Mouse (Mus musculus): ENCODE data around the gene Pctp. TPM values are rescaled to one million over a fixed set of nuclear protein-coding genes. Genes with fewer than 3 reads are reported as not detected.

Gene Pctp
- polyA plus RNA-seq, 1 experiment from 2014 or later: 4.7 TPM

DNA sequence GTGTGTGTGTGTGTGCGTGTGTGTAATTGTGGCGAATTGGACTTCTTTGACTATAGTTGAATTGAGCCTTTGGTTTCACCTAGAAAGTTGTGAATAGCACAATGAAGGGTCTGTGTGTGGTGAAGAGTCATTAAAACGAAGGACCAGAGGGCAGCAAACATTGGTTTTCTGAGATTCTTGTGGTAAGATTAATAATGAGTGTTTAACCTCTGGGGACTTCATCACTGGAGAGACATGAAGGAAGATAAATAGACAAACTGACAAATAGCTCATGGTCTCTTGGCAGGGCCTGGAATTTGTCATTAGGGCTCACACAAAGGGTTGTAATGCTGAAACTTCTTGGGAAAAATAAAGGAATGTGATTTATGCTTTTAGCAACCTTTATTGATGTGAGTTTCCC lies 31.4 kb downstream of the Pctp start:
- ATAC-seq (ENCODE audit: insufficient number of reproducible peaks, insufficient read depth, low FRiP score, low TSS enrichment, low read depth): no peak
- H3K9me3 ChIP-seq: no peaks in the 10 kb centered on the region
- no peak overlapping the region for H3K4me2 ChIP-seq
- H3K27me3 ChIP-seq: no peaks in the 10 kb centered on the region
- no peak overlapping the region for H3K4me3 ChIP-seq
- no peaks in the 10 kb centered on the region for H3K4me1 ChIP-seq
- H3K27ac ChIP-seq: no peak overlapping the region
- no peak overlapping the region for H3K9ac ChIP-seq
- WGBS: 58% methylated on average over 3 of the region's 3 CpGs
- no peaks in the 10 kb centered on the region for H3K36me3 ChIP-seq

DNA sequence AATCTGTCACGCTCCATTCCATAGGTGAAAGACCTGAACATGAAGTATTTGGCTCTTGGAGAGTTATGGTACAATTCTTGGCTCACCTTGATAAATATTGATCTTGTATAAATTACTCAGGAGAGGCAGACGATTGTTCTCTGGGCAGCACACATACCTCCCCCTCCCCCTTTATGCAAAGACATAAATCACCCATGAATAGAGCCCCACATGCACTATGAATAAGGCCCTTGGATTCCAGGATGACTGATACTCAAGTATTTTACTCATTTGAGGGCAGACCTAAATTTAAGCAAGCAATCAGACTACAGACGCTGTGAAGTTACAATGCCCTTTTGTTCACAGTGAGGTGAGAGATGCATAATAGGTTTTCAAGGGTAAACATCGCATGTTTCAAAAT lies 32.0 kb downstream of the Pctp start:
- H3K9ac ChIP-seq: no peak overlapping the region
- no peak overlapping the region for H3K4me3 ChIP-seq
- no peaks in the 10 kb centered on the region for H3K9me3 ChIP-seq
- 69% methylated on average over 4 of the region's 4 CpGs for WGBS
- H3K27ac ChIP-seq: no peak overlapping the region
- no peak overlapping the region for H3K4me2 ChIP-seq
- no peaks in the 10 kb centered on the region for H3K4me1 ChIP-seq
- H3K36me3 ChIP-seq: no peaks in the 10 kb centered on the region
- no peak for ATAC-seq (ENCODE audit: insufficient number of reproducible peaks, insufficient read depth, low FRiP score, low TSS enrichment, low read depth)
- no peaks in the 10 kb centered on the region for H3K27me3 ChIP-seq

DNA sequence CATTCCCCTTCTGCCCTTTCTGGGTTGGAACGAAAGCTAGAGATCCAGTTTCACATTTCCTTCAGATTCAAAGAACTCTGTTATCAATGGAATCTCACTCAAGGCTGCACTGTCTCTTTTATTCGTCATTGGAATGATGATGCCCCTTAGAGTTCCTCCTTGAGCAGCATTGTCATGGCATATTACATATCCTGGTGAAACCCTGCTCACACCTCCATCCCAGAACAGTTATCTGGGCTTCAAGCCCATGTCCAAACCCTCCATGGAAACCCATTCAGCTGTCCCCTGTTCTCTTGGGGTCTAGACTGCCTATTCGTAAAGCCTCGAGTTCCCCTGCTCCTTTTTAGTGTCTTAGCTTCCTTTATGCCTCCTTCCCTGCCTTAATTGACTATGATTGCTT lies 33.6 kb downstream of the Pctp start:
- 61% methylated on average over 4 of the region's 4 CpGs for WGBS

DNA sequence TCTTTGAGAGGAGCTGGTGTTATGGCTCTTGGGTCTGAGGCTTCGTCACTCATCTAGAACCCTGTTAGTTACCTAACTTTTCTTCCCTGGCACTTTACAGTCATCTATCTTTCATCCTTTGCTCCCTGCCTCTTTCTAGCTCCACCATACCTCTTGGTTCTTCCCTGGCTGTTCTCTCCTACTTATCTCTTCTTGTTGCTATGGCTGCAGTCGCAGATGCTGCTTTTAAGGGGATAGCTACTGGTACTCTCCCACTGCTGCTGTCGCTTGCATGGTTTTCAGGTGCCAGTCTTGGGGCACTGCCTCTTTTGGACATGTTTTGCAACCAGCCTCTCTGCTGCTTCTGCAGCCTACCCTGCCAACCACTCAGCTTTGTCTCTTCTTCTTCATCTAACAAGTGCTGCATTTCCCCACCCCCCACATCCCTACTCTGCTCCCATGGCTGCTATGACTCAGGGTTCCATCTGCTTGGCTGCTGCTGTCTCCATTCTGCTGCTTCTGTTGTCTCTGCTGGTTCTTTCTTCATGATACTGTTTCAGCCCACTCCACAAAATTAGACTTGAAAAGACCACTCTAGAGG lies 51.9 kb downstream of the Pctp start:
- WGBS: 88% methylated on average over 3 of the region's 3 CpGs
- Histone ChIP-seq H3K27ac (no peak overlapping the region), H3K9me3 (no peaks in the 10 kb centered on the region), H3K4me3 (no peak overlapping the region), H3K4me1 (no peaks in the 10 kb centered on the region), H3K4me2 (no peak overlapping the region), H3K9ac (no peak overlapping the region), H3K27me3 (0 out of 2 replicates have a peak, but pooled peaks cover 3% of the 10 kb centered on the region), H3K36me3 (no peaks in the 10 kb centered on the region)
- no peak for ATAC-seq (ENCODE audit: insufficient number of reproducible peaks, insufficient read depth, low FRiP score, low TSS enrichment, low read depth)

More for the DNA sequence above, 33.6 kb downstream of the Pctp start:
- Histone ChIP-seq H3K4me3 (no peak overlapping the region), H3K36me3 (no peaks in the 10 kb centered on the region), H3K9me3 (no peaks in the 10 kb centered on the region), H3K27me3 (no peaks in the 10 kb centered on the region), H3K4me1 (no peaks in the 10 kb centered on the region), H3K9ac (no peak overlapping the region), H3K27ac (no peak overlapping the region), H3K4me2 (no peak overlapping the region)
- ATAC-seq (ENCODE audit: insufficient number of reproducible peaks, insufficient read depth, low FRiP score, low TSS enrichment, low read depth): no peak

DNA sequence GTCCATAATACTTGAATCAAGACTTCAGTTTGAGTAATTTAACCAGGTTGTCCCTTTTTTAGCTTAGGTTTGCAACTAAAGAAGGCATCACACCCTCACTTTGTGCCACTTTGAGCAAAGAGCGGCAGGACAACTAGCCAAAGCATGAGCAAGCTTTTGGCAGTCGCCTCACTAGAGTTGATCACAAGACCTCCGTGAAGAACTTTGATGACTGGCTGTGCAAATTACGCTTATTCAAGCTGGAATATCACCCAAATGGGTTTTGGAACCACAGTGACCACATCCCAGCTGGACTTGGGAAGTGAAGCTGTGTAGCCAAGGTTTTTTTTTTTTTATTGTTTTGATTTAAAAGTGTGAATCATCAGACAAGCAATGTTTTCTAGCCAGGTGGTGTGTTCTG lies 54.9 kb downstream of the Pctp start:
- 83% methylated on average over 4 of the region's 4 CpGs for WGBS
- Histone ChIP-seq H3K36me3 (no peaks in the 10 kb centered on the region), H3K9me3 (no peaks in the 10 kb centered on the region), H3K4me3 (no peak overlapping the region), H3K27me3 (0 out of 2 replicates have a peak, but pooled peaks cover 3% of the 10 kb centered on the region), H3K4me1 (no peaks in the 10 kb centered on the region), H3K9ac (no peak overlapping the region), H3K27ac (no peak overlapping the region), H3K4me2 (no peak overlapping the region)
- no peak for ATAC-seq (ENCODE audit: insufficient number of reproducible peaks, insufficient read depth, low FRiP score, low TSS enrichment, low read depth)

DNA sequence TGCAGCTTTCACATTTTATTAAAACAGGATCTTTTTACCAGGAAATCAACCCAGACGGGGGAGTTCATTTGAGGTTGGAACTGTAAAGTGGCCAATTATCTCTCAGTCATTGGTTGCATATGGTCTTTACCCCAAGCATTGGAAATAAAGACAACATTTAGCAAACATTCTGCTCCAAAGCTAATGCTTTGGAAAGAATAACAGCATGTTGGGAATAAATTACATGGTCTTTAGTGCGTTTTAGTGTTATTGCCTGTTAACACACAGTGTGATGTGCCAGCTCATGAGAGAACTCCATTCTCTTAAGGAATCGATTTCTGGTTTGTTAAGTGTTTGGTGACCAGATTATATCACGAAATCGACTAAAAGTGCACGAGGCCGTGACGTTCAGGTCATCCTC lies 57.5 kb downstream of the Pctp start:
- Histone ChIP-seq H3K4me3 (no peak overlapping the region), H3K9me3 (no peaks in the 10 kb centered on the region), H3K27ac (no peak overlapping the region), H3K9ac (no peak overlapping the region), H3K27me3 (0 out of 2 replicates have a peak, but pooled peaks cover 6% of the 10 kb centered on the region), H3K4me1 (no peaks in the 10 kb centered on the region), H3K4me2 (no peak overlapping the region), H3K36me3 (no peaks in the 10 kb centered on the region)
- ATAC-seq (ENCODE audit: insufficient number of reproducible peaks, insufficient read depth, low FRiP score, low TSS enrichment, low read depth): no peak
- 64% methylated on average over 8 of the region's 8 CpGs for WGBS

DNA sequence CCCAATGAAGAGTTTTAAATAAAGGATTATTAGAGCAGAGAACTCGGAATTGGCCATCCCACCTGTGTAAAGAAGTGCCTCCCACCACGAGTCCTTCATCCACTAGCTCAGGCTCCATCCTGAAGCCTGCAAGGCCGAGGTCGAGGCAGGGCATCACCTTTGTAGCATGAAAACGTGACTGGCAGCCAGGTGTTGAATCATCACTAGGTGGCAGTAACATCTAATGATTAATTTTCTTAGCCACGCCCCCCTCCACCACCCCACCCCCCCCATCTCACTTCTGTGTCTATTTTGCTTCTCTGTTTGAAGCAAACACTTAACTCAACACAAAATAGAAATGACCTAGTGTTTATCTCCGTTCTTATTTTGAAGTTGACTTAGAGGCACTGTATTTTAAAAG lies 65.5 kb downstream of the Pctp start:
- WGBS: 34% methylated on average over 7 of the region's 7 CpGs
- Histone ChIP-seq H3K9me3 (no peaks in the 10 kb centered on the region), H3K4me1 (no peaks in the 10 kb centered on the region), H3K27ac (no peak overlapping the region), H3K4me3 (no peak overlapping the region), H3K27me3 (0 out of 2 replicates have a peak, but pooled peaks cover 3% of the 10 kb centered on the region), H3K36me3 (no peaks in the 10 kb centered on the region), H3K9ac (no peak overlapping the region), H3K4me2 (no peak overlapping the region)
- no peak for ATAC-seq (ENCODE audit: insufficient number of reproducible peaks, insufficient read depth, low FRiP score, low TSS enrichment, low read depth)

Other genes with a start within 250 kb of the Pctp start
- 0.08 and 0.34 TPM in 2 replicates for gene Ankfn1, start 225.2 kb downstream of the Pctp start, polyA plus RNA-seq (2015; fragmentation: Nextera tagmentation; extraction: Ambion mirVana)
- gene Tmem100, start 27.5 kb upstream of the Pctp start, polyA plus RNA-seq (2015; fragmentation: Nextera tagmentation; extraction: Ambion mirVana): 26.3 and 29.4 TPM in 2 replicates
- gene Gm45716, start 184.8 kb upstream of the Pctp start, polyA plus RNA-seq (2015; fragmentation: Nextera tagmentation; extraction: Ambion mirVana): 11.5 and 12.4 TPM in 2 replicates
- 47.5 and 49.1 TPM in 2 replicates for gene Mmd, start 246.6 kb upstream of the Pctp start, polyA plus RNA-seq (2015; fragmentation: Nextera tagmentation; extraction: Ambion mirVana)